Mouse (Mus musculus) limb, embryonic 10.5 days (tissue): ENCODE data around the gene Six6. TPM values are rescaled to one million over a fixed set of nuclear protein-coding genes. Genes with fewer than 3 reads are reported as not detected.

Experiments
- DNase-seq: peaks from one replicate; pipeline ENCODE4 v3.0.0-alpha.2; 2017; ENCODE audit warnings: low spot score
- H3K27ac ChIP-seq: fragments of 300-500 bp; sonication (generic); 2 replicates; pipeline ENCODE4 v1.5.1; 2016; ENCODE audit warnings: mild to moderate bottlenecking
- H3K27me3 ChIP-seq: fragments of 300-500 bp; sonication (generic); 2 replicates; pipeline ENCODE4 v1.6.1; 2016; ENCODE audit warnings: low read depth, mild to moderate bottlenecking; ENCODE audit not compliant: poor library complexity, severe bottlenecking
- H3K36me3 ChIP-seq: fragments of 300-500 bp; sonication (generic); 2 replicates; pipeline ENCODE4 v1.6.1; 2016; ENCODE audit warnings: mild to moderate bottlenecking, moderate library complexity
- H3K4me1 ChIP-seq: fragments of 300-500 bp; sonication (generic); 2 replicates; pipeline ENCODE4 v1.6.1; 2016
- H3K4me3 ChIP-seq: fragments of 300-500 bp; sonication (generic); 2 replicates; pipeline ENCODE4 v1.5.1; 2016; ENCODE audit warnings: mild to moderate bottlenecking, moderate library complexity
- H3K9me3 ChIP-seq: fragments of 300-500 bp; sonication (generic); replicated peaks from 2 replicates; pipeline ENCODE4 v1.6.1; 2016; ENCODE audit warnings: mild to moderate bottlenecking
- WGBS: fragments of 180-500 bp; shearing (Covaris S2); methylation state at CpG from one replicate; pipeline ENCODE4 v1.1.7; 2016; 5-methylcytosine and 5-hydroxymethylcytosine counted together
- polyA plus RNA-seq: library from polyadenylated mRNA; unstranded; fragments of >200 nt; fragmentation: Nextera tagmentation; extraction: Ambion mirVana; gene quantifications from 2 replicates; pipeline ENCODE4 v1.2.1, GENCODE M21; 2016

Gene Six6
- polyA plus RNA-seq, result not detected in 2 replicates

- H3K4me1 ChIP-seq, result peaks cover 14% of the 10 kb centered on the region
Measured at GRCm38 (mm10) chr12:72939616-72940015, at the start of gene Six6. Gene Six6 (plus strand): TSS chr12:72939892.

DNA sequence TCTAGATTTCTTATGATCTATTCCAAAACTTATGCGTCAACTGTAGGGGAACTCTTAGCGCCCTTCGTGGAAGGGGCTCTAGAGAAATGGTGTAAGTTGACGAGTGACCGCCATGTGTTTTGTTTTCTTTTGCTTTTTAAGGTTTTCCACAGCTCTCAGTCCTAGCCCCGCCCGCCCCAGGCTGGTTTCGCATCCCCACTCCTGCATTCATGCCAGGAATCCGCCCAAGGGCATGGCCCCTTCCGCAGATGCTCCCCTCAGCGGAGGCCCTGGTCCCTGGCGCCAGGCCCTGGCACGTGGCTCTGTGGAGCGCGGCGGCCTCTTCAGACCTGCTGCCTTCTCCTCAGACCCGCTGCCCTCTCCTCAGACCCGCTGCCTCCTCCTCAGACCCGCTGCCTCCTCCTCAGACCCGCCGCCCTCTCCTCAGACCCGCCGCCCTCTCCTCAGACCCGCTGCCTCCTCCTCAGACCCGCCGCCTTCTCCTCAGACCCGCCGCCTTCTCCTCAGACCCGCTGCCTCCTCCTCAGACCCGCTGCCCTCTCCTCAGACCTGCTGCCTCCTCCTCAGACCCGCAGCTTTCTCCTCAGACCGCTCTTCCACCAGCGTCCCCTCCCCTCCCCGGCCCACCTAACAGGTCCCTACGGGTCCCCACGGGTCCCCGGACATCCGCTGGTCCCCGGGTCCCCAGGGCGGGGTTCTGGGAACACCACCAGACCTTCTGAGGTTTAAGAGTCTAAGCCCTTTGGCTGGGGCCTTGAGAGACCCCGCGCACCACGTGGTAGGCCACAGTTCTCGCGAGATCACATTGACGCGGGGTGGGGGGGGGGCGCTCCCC, 22.3 kb upstream of the Six6 start:
- peak overlapping the region; percentile 76 for H3K27ac ChIP-seq
- WGBS, result 18% methylated on average over 48 of the region's 48 CpGs

More at GRCm38 (mm10) chr12:72939616-72940015, at the start of gene Six6:
- 0% methylated on average over 28 of the region's 28 CpGs for WGBS
- Histone ChIP-seq H3K27me3 (peaks cover 92% of the 10 kb centered on the region), H3K4me3 (peak within 1 kb of the TSS; percentile 40), H3K9me3 (no peaks in the 10 kb centered on the region), H3K27ac (no peak within 1 kb of the TSS), H3K36me3 (no peaks in the 10 kb centered on the region)
- peak; percentile 76 for DNase-seq

DNA sequence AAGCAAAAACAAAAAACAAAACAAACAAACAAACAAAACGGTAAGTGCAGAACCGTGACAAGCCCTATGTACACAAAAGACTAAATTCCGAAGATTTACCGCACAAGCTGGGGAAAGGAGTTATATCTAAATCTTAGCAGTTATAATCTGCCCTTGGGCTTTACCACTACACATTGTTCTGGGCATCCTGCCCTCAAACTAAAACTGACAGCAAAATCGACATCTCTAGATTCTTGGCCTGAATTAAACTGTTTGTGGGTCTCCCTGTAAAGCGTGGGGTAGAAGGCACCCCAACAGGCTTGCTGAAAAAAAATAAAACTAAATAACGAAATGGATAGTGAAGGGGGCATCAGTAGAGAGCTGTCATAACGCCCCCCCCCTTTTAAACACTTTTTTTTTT, 2.9 kb upstream of the Six6 start:
- peaks cover 14% of the 10 kb centered on the region for H3K4me1 ChIP-seq
- peaks cover 63% of the 10 kb centered on the region for H3K27me3 ChIP-seq
- 43% methylated on average over 8 of the region's 8 CpGs for WGBS
- no peak overlapping the region for H3K4me3 ChIP-seq
- H3K36me3 ChIP-seq, result no peaks in the 10 kb centered on the region
- H3K9me3 ChIP-seq, result no peaks in the 10 kb centered on the region
- no peak overlapping the region for H3K27ac ChIP-seq
- no peak for DNase-seq

More for the DNA sequence above, 22.3 kb upstream of the Six6 start:
- peak; percentile 72 for DNase-seq
- Histone ChIP-seq H3K9me3 (no peaks in the 10 kb centered on the region), H3K36me3 (no peaks in the 10 kb centered on the region), H3K27me3 (peaks cover 6% of the 10 kb centered on the region; the same call in 1 of the 2 replicates), H3K4me3 (peak overlapping the region; percentile 54), H3K4me1 (peaks cover 8% of the 10 kb centered on the region; the same call in 1 of the 2 replicates)

DNA sequence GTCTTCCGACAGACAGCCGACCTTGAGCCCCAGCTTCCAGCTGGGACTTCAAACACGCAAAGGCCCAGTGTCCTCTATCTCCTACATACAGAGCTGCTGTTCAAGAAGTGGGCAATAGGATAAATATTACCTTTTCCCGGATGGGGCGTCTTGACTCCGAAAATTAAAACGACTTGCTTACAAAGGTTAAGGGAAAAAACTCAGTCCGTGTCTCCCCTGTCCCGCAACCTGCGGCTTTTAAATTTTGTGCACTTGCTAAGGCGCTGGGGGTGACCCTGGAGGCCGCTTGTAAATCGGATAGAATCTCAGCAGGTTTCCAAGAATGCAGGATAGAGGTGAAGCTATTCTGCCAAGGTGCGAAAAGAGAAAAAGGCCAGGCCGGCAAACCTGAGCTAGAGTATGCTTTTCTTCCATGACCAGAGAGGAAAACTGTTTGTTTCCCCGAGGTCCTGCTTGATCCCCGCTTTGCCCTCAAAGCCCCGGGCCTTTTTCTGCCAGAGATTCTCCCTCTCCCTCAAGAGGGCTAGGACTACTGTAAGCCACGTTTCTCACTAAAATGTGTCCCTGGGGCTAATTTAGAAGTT, 2.1 kb upstream of the Six6 start:
- Histone ChIP-seq H3K36me3 (no peaks in the 10 kb centered on the region), H3K4me3 (no peak overlapping the region)

DNA sequence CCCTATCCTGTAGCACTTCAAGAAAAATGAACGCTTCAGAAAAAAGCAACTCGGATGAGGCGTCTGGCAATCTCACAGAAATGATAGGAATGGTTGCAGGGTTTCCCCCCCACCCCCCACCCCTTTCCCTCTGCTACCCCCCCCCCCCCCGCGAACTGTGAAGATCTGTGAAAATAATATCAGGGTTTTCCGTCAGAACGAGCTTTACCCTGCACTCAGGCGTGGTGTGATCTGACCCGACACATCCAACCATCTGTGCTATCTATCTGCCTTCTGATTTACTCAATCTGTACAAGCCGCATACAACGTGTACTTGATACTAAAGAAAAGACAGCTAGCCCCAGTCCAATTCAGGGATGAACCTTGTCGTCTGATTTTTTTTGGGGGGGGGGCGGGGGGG, 1.5 kb upstream of the Six6 start:
- Histone ChIP-seq H3K4me1 (peaks cover 14% of the 10 kb centered on the region), H3K27me3 (peaks cover 78% of the 10 kb centered on the region), H3K4me3 (no peak overlapping the region), H3K27ac (no peak overlapping the region), H3K36me3 (no peaks in the 10 kb centered on the region), H3K9me3 (no peaks in the 10 kb centered on the region)
- WGBS, result 2% methylated on average over 12 of the region's 13 CpGs
- DNase-seq, result no peak

More for the DNA sequence above, 2.1 kb upstream of the Six6 start:
- H3K27ac ChIP-seq, result no peak overlapping the region
- peak; percentile 51 for DNase-seq
- WGBS, result 2% methylated on average over 19 of the region's 19 CpGs
- H3K4me1 ChIP-seq, result peaks cover 14% of the 10 kb centered on the region
- no peaks in the 10 kb centered on the region for H3K9me3 ChIP-seq
- H3K27me3 ChIP-seq, result peaks cover 72% of the 10 kb centered on the region

- Histone ChIP-seq H3K36me3 (no peaks in the 10 kb centered on the region), H3K4me3 (peak overlapping the region; percentile 40; the same call in 1 of the 2 replicates), H3K27me3 (peaks cover 84% of the 10 kb centered on the region), H3K27ac (no peak overlapping the region), H3K9me3 (no peaks in the 10 kb centered on the region), H3K4me1 (peaks cover 14% of the 10 kb centered on the region)
- WGBS, result 2% methylated on average over 14 of the region's 14 CpGs
- peak; percentile 38 for DNase-seq
Measured at GRCm38 (mm10) chr12:72938600-72939490, 847 bp upstream of the Six6 start.

GRCm38 (mm10) chr12:72940071-72940821, 554 bp downstream of the Six6 start, which contains the start of gene 4930447C04Rik:
Gene 4930447C04Rik (minus strand): TSS chr12:72940774.
- Histone ChIP-seq H3K4me3 (peak within 1 kb of the TSS; percentile 40), H3K27me3 (peaks cover 98% of the 10 kb centered on the region), H3K9me3 (no peaks in the 10 kb centered on the region), H3K27ac (no peak within 1 kb of the TSS), H3K36me3 (no peaks in the 10 kb centered on the region), H3K4me1 (peaks cover 20% of the 10 kb centered on the region)
- peak; percentile 59 for DNase-seq
- under 1% methylated on average over 39 of the region's 39 CpGs for WGBS

DNA sequence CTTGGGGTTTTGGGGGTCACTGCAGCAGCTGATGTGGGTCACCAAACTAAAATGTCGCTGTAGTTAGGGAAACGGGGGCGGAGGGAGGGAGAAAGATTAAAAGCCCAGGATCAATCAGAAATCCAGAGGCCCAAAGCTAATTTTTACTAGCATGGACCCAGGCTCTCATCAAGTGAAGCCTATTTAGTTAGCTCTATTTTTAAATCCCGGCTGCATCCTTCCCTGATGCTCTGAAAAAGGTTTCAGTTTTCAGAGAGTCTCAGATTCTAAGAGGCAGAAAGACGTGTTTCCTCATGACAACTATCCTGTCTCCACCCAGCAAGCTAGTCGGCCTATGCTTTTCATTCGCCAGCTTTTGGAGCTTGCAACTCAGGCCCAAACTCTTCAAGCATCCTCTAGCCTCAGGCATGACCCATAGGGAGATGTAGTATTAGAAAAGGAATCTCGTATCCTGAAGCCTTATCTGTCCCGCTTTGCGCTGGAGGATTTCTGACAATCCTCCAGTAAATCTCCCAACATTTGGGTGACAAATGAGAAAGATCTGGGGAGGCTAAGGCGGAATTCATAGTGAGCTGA, 1.2 kb downstream of the Six6 start:
- Histone ChIP-seq H3K4me3 (no peak overlapping the region), H3K27ac (no peak overlapping the region), H3K4me1 (peaks cover 27% of the 10 kb centered on the region), H3K27me3 (peaks cover 100% of the 10 kb centered on the region), H3K36me3 (no peaks in the 10 kb centered on the region), H3K9me3 (no peaks in the 10 kb centered on the region)
- 3% methylated on average over 11 of the region's 11 CpGs for WGBS
- no peak for DNase-seq

- under 1% methylated on average over 32 of the region's 32 CpGs for WGBS
- no peaks in the 10 kb centered on the region for H3K36me3 ChIP-seq
- no peak overlapping the region for H3K4me3 ChIP-seq
- H3K9me3 ChIP-seq, result no peaks in the 10 kb centered on the region
- H3K4me1 ChIP-seq, result peaks cover 28% of the 10 kb centered on the region
- peaks cover 100% of the 10 kb centered on the region for H3K27me3 ChIP-seq
- no peak overlapping the region for H3K27ac ChIP-seq
- peak; percentile 68 for DNase-seq
Measured at GRCm38 (mm10) chr12:72941398-72942051, 1.8 kb downstream of the Six6 start.

DNA sequence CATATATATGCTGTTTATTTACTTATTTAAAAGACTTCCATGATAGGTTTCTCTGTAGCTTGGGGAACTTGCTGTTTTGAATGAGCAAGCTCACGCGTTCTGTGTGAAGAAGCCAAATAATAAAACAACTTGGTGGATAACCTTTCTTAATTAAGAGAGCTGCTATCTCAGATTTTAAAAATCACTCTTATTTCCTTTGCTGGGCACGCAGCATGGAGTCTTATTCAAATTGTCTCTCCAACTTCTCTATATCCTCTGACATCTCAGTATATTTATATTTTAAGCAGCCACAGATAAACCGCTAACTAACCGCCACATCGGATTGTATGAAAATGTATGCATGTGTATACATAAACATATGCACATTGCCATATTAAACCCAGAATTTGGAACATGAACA, 2.5 kb downstream of the Six6 start:
- Histone ChIP-seq H3K36me3 (no peaks in the 10 kb centered on the region), H3K27me3 (peaks cover 100% of the 10 kb centered on the region), H3K4me1 (peaks cover 28% of the 10 kb centered on the region), H3K9me3 (no peaks in the 10 kb centered on the region), H3K27ac (no peak overlapping the region), H3K4me3 (no peak overlapping the region)
- DNase-seq, result no peak
- 18% methylated on average over 6 of the region's 6 CpGs for WGBS

GRCm38 (mm10) chr12:72943574-72944110, 4.0 kb downstream of the Six6 start:
- no peaks in the 10 kb centered on the region for H3K9me3 ChIP-seq
- H3K4me3 ChIP-seq, result no peak overlapping the region
- H3K27ac ChIP-seq, result no peak overlapping the region
- WGBS, result 13% methylated on average over 2 of the region's 2 CpGs
- H3K4me1 ChIP-seq, result peaks cover 28% of the 10 kb centered on the region
- peaks cover 100% of the 10 kb centered on the region for H3K27me3 ChIP-seq
- DNase-seq, result no peak
- no peaks in the 10 kb centered on the region for H3K36me3 ChIP-seq
